Mouse (Mus musculus): ENCODE measurements around the gene Nlgn2. TPM values are rescaled to one million over a fixed set of nuclear protein-coding genes. Genes with fewer than 3 reads are reported as not detected.

Gene Nlgn2
- total and polyA plus RNA-seq, 2 experiments from 2014 or later, result 20.8 to 126 TPM

- no peaks in the 10 kb centered on the region for H3K9me3 ChIP-seq (ENCODE audit: low read length)
- no peak for TF ChIP-seq CTCF (IDR thresholded peaks at IDR 0.05; ENCODE audit: low read depth)
- H3K27me3 ChIP-seq (ENCODE audit: insufficient read depth, low read length), result no peaks in the 10 kb centered on the region
- peak overlapping the region; percentile 72 for H3K4me3 ChIP-seq (ENCODE audit: low read length)
- WGBS, result 0% methylated on average over 7 of the region's 7 CpGs
- H3K4me2 ChIP-seq (ENCODE audit: low read depth, low read length), result peak overlapping the region; percentile 86
- H3K36me3 ChIP-seq (ENCODE audit: insufficient read depth, low read length), result no peaks in the 10 kb centered on the region
- no peak for DNase-seq (ENCODE audit: low spot score)
- peaks cover 14% of the 10 kb centered on the region for H3K4me1 ChIP-seq (ENCODE audit: insufficient read depth, low read length)
- peak overlapping the region; percentile 88 for H3K27ac ChIP-seq
- peak overlapping the region; percentile 71 for H3K9ac ChIP-seq (replicated peaks; ENCODE audit: low read length)
- ATAC-seq, result no peak
Measured at GRCm38 (mm10) chr11:69838714-69839104, 1.1 kb upstream of the Nlgn2 start.

GRCm38 (mm10) chr11:69837952-69838713 lies 549 bp upstream of the Nlgn2 start, which contains the start of gene Tmem256:
Gene Tmem256, plus strand, starts transcription at chr11:69838514.
- Histone ChIP-seq H3K27ac (peak within 1 kb of the TSS; percentile 88), H3K4me3 (ENCODE audit: low read length) (peak within 1 kb of the TSS; percentile 72), H3K9me3 (ENCODE audit: low read length) (no peaks in the 10 kb centered on the region), H3K4me1 (ENCODE audit: insufficient read depth, low read length) (peaks cover 14% of the 10 kb centered on the region), H3K4me2 (ENCODE audit: low read depth, low read length) (peak within 1 kb of the TSS; percentile 86), H3K36me3 (ENCODE audit: insufficient read depth, low read length) (peaks cover 2% of the 10 kb centered on the region; the same call in 1 of the 2 replicates), H3K27me3 (ENCODE audit: insufficient read depth, low read length) (no peaks in the 10 kb centered on the region), H3K9ac (replicated peaks; ENCODE audit: low read length) (peak within 1 kb of the TSS; percentile 79)
- DNase-seq (ENCODE audit: low spot score) (peak; percentile 98), ATAC-seq (peak; percentile 91)
- no peak for TF ChIP-seq CTCF (IDR thresholded peaks at IDR 0.05; ENCODE audit: low read depth)
- under 1% methylated on average over 34 of the region's 34 CpGs for WGBS

GRCm38 (mm10) chr11:69836703-69837576 lies 644 bp downstream of the Nlgn2 start:
- DNase-seq (ENCODE audit: low spot score) (peak; percentile 69), ATAC-seq (no peak)
- H3K4me1 ChIP-seq (ENCODE audit: insufficient read depth, low read length), result peaks cover 14% of the 10 kb centered on the region

GRCm38 (mm10) chr11:69835966-69836335 lies 1.6 kb downstream of the Nlgn2 start:
- TF ChIP-seq CTCF (IDR thresholded peaks at IDR 0.05; ENCODE audit: low read depth), result no peak
- ATAC-seq (no peak), DNase-seq (ENCODE audit: low spot score) (no peak)
- Histone ChIP-seq H3K9me3 (ENCODE audit: low read length) (no peaks in the 10 kb centered on the region), H3K4me3 (ENCODE audit: low read length) (peak overlapping the region; percentile 72), H3K4me1 (ENCODE audit: insufficient read depth, low read length) (peaks cover 14% of the 10 kb centered on the region), H3K27me3 (ENCODE audit: insufficient read depth, low read length) (no peaks in the 10 kb centered on the region), H3K27ac (peak overlapping the region; percentile 88; the same call in 1 of the 2 replicates), H3K9ac (replicated peaks; ENCODE audit: low read length) (peak overlapping the region; percentile 79), H3K4me2 (ENCODE audit: low read depth, low read length) (peak overlapping the region; percentile 86), H3K36me3 (ENCODE audit: insufficient read depth, low read length) (peaks cover 10% of the 10 kb centered on the region)
- 4% methylated on average over 4 of the region's 4 CpGs for WGBS

More at GRCm38 (mm10) chr11:69836703-69837576, 644 bp downstream of the Nlgn2 start:
- WGBS, result 1% methylated on average over 49 of the region's 52 CpGs
- Histone ChIP-seq H3K36me3 (ENCODE audit: insufficient read depth, low read length) (peaks cover 10% of the 10 kb centered on the region), H3K27ac (peak overlapping the region; percentile 88), H3K9ac (replicated peaks; ENCODE audit: low read length) (peak overlapping the region; percentile 79), H3K27me3 (ENCODE audit: insufficient read depth, low read length) (no peaks in the 10 kb centered on the region), H3K9me3 (ENCODE audit: low read length) (no peaks in the 10 kb centered on the region), H3K4me2 (ENCODE audit: low read depth, low read length) (peak overlapping the region; percentile 86), H3K4me3 (ENCODE audit: low read length) (peak overlapping the region; percentile 72)
- no peak for TF ChIP-seq CTCF (IDR thresholded peaks at IDR 0.05; ENCODE audit: low read depth)

DNA sequence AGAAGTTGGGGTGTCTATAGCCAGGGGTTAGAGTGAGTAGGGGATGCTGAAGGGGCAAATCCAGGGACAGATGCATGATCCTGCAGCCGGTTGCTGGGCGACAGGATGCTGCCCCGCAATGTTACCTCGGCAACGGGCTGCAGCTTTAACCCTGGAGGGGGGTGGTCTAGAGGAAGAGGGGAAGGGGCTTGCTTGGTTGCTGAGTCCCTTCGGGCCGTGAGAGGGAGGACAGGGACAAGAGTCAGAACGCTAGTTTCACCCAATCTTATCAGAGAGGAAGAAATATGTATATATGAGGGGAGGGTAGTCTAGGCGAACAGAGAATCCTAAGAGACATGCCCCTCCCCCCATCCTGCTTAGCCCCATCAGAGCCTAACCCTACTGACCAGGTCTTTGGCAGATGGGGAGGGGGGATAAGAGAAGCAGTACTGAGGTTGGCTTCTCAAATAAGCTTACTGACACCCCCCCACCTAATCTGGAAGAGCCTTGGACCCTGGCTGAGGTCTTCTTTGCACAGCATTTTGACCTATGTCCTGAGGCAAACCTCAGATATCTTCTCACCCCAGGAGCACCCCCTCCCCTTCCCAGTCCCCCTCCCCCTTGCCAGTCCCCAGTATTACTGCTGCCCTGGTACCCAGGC lies 2.1 kb downstream of the Nlgn2 start:
- peak; percentile 30 for DNase-seq (ENCODE audit: low spot score)
- 4% methylated on average over 8 of the region's 9 CpGs for WGBS
- TF ChIP-seq CTCF (IDR thresholded peaks at IDR 0.05; ENCODE audit: low read depth), result no peak
- Histone ChIP-seq H3K9me3 (ENCODE audit: low read length) (no peaks in the 10 kb centered on the region), H3K27me3 (ENCODE audit: insufficient read depth, low read length) (no peaks in the 10 kb centered on the region), H3K9ac (replicated peaks; ENCODE audit: low read length) (peak overlapping the region; percentile 79), H3K4me3 (ENCODE audit: low read length) (peak overlapping the region; percentile 72), H3K4me2 (ENCODE audit: low read depth, low read length) (peak overlapping the region; percentile 86), H3K36me3 (ENCODE audit: insufficient read depth, low read length) (peaks cover 10% of the 10 kb centered on the region), H3K27ac (0 out of 2 replicates have a peak overlapping the region, but pooled peaks have one; percentile 2), H3K4me1 (ENCODE audit: insufficient read depth, low read length) (peaks cover 14% of the 10 kb centered on the region)
- ATAC-seq, result no peak

GRCm38 (mm10) chr11:69834001-69834549 lies 3.5 kb downstream of the Nlgn2 start:
- peaks cover 12% of the 10 kb centered on the region for H3K4me1 ChIP-seq (ENCODE audit: insufficient read depth, low read length)
- 10% methylated on average over 30 of the region's 48 CpGs for WGBS

More at GRCm38 (mm10) chr11:69834001-69834549, 3.5 kb downstream of the Nlgn2 start:
- DNase-seq (ENCODE audit: low spot score) (peak; percentile 48), ATAC-seq (no peak)
- peaks cover 10% of the 10 kb centered on the region for H3K36me3 ChIP-seq (ENCODE audit: insufficient read depth, low read length)
- peak overlapping the region; percentile 79 for H3K9ac ChIP-seq (replicated peaks; ENCODE audit: low read length)
- H3K27me3 ChIP-seq (ENCODE audit: insufficient read depth, low read length), result no peaks in the 10 kb centered on the region
- no peak overlapping the region for H3K27ac ChIP-seq
- no peaks in the 10 kb centered on the region for H3K9me3 ChIP-seq (ENCODE audit: low read length)
- no peak for TF ChIP-seq CTCF (IDR thresholded peaks at IDR 0.05; ENCODE audit: low read depth)
- peak overlapping the region; percentile 86 for H3K4me2 ChIP-seq (ENCODE audit: low read depth, low read length)
- peak overlapping the region; percentile 72 for H3K4me3 ChIP-seq (ENCODE audit: low read length)
